Mouse (Mus musculus) small intestine, adult 10 weeks (tissue): ENCODE data around the gene Naif1. TPM values are rescaled to one million over a fixed set of nuclear protein-coding genes. Genes with fewer than 3 reads are reported as not detected.

ENCODE experiments used
- polyA plus RNA-seq: library from polyadenylated mRNA; stranded (reverse); fragments of 350-450 nt; fragmentation: Illumina TruSeq; extraction: RNeasy Lipid Tissue Mini Kit (QIAGEN cat#74804); gene quantifications from one replicate; pipeline ENCODE4 v1.2.3, GENCODE M21; 2014; ENCODE audit warnings: low replicate concordance

The Naif1 gene
- 0.59 TPM for polyA plus RNA-seq

GRCm38 (mm10) chr2:32449761-32450754 is at the start of gene Naif1:
TSS of gene Naif1 (plus strand) at chr2:32450457.

GRCm38 (mm10) chr2:32450881-32451844 is 906 bp downstream of the Naif1 start, which contains the start of gene Slc25a25:
TSS of gene Slc25a25 (minus strand) at chr2:32451445.

Other genes with a start within 250 kb of the Naif1 start
- 1.7 TPM for gene Pomt1, start 213.9 kb upstream of the Naif1 start, polyA plus RNA-seq
- 9.7 TPM for gene Uck1, start 190.3 kb upstream of the Naif1 start, polyA plus RNA-seq
- 6.6 TPM for gene Golga2, start 163.1 kb upstream of the Naif1 start, polyA plus RNA-seq
- gene Swi5, start 162.4 kb upstream of the Naif1 start, polyA plus RNA-seq, result 142 TPM
- gene Ciz1, start 98.1 kb upstream of the Naif1 start, polyA plus RNA-seq, result 9.2 TPM
- 4.1 TPM for gene Dnm1, start 97.1 kb upstream of the Naif1 start, polyA plus RNA-seq
- 0.52 TPM for gene 1110008P14Rik, start 68.5 kb upstream of the Naif1 start, polyA plus RNA-seq
- gene Lcn2, start 62.2 kb upstream of the Naif1 start, polyA plus RNA-seq, result not detected
- gene Ptges2, start 54.6 kb upstream of the Naif1 start, polyA plus RNA-seq, result 1.1 TPM
- 2.0 TPM for gene Slc25a25, start 988 bp downstream of the Naif1 start, polyA plus RNA-seq
- gene Fam102a, start 84.9 kb downstream of the Naif1 start, polyA plus RNA-seq, result 15.2 TPM
- gene Dpm2, start 120.4 kb downstream of the Naif1 start, polyA plus RNA-seq, result 2.4 TPM
- not detected for gene Pip5kl1, start 124.3 kb downstream of the Naif1 start, polyA plus RNA-seq
- gene 9430097D07Rik, start 125.2 kb downstream of the Naif1 start, polyA plus RNA-seq, result not detected
- 0.59 TPM for gene St6galnac4, start 136.6 kb downstream of the Naif1 start, polyA plus RNA-seq
- 0.30 TPM for gene St6galnac6, start 149.3 kb downstream of the Naif1 start, polyA plus RNA-seq
- 0.33 TPM for gene Ak1, start 171.3 kb downstream of the Naif1 start, polyA plus RNA-seq
- 0.11 TPM for gene Eng, start 196.1 kb downstream of the Naif1 start, polyA plus RNA-seq